Mouse (Mus musculus): ENCODE results near the gene 9630041A04Rik. TPM values are rescaled to one million over a fixed set of nuclear protein-coding genes. Genes with fewer than 3 reads are reported as not detected.

9630041A04Rik gene
- polyA plus RNA-seq, 1 experiment from 2014 or later = not detected

- Histone ChIP-seq H3K9ac (replicated peaks; ENCODE audit: low read depth, low read length) (no peak overlapping the region), H3K9me3 (ENCODE audit: control insufficient read depth, low read depth, low read length) (no peaks in the 10 kb centered on the region), H3K27me3 (ENCODE audit: control insufficient read depth, insufficient read depth, low read length) (no peaks in the 10 kb centered on the region), H3K36me3 (ENCODE audit: control insufficient read depth, insufficient read depth, low read length) (no peaks in the 10 kb centered on the region), H3K4me3 (ENCODE audit: low read depth, low read length) (no peak overlapping the region), H3K4me2 (replicated peaks; ENCODE audit: low read depth, low read length) (no peak overlapping the region), H3K27ac (ENCODE audit: low read length) (no peak overlapping the region), H3K4me1 (ENCODE audit: control insufficient read depth, insufficient read depth, low read length) (no peaks in the 10 kb centered on the region)
- ATAC-seq (ENCODE audit: insufficient number of reproducible peaks, insufficient read depth, low FRiP score, low read depth) = no peak
- WGBS = 31% methylated on average over 3 of the region's 3 CpGs
Measured at GRCm38 (mm10) chr9:101950101-101950500, 88.5 kb downstream of the 9630041A04Rik start.

- no peak overlapping the region for H3K9ac ChIP-seq (replicated peaks; ENCODE audit: low read depth, low read length)
- H3K9me3 ChIP-seq (ENCODE audit: control insufficient read depth, low read depth, low read length) = no peaks in the 10 kb centered on the region
- no peak overlapping the region for H3K4me2 ChIP-seq (replicated peaks; ENCODE audit: low read depth, low read length)
- H3K27me3 ChIP-seq (ENCODE audit: control insufficient read depth, insufficient read depth, low read length) = no peaks in the 10 kb centered on the region
- no peaks in the 10 kb centered on the region for H3K4me1 ChIP-seq (ENCODE audit: control insufficient read depth, insufficient read depth, low read length)
- no peak overlapping the region for H3K4me3 ChIP-seq (ENCODE audit: low read depth, low read length)
- no peaks in the 10 kb centered on the region for H3K36me3 ChIP-seq (ENCODE audit: control insufficient read depth, insufficient read depth, low read length)
- no peak overlapping the region for H3K27ac ChIP-seq (ENCODE audit: low read length)
- ATAC-seq (ENCODE audit: insufficient number of reproducible peaks, insufficient read depth, low FRiP score, low read depth) = no peak
- WGBS = 83% methylated on average over 4 of the region's 4 CpGs
Measured at GRCm38 (mm10) chr9:101954529-101954928, 92.9 kb downstream of the 9630041A04Rik start.

GRCm38 (mm10) chr9:101956228-101956627 lies 94.6 kb downstream of the 9630041A04Rik start:
- H3K9ac ChIP-seq (replicated peaks; ENCODE audit: low read depth, low read length) = no peak overlapping the region
- no peaks in the 10 kb centered on the region for H3K36me3 ChIP-seq (ENCODE audit: control insufficient read depth, insufficient read depth, low read length)
- no peaks in the 10 kb centered on the region for H3K27me3 ChIP-seq (ENCODE audit: control insufficient read depth, insufficient read depth, low read length)
- WGBS = 35% methylated on average over 4 of the region's 4 CpGs
- H3K4me3 ChIP-seq (ENCODE audit: low read depth, low read length) = no peak overlapping the region
- no peak overlapping the region for H3K4me2 ChIP-seq (replicated peaks; ENCODE audit: low read depth, low read length)
- no peaks in the 10 kb centered on the region for H3K4me1 ChIP-seq (ENCODE audit: control insufficient read depth, insufficient read depth, low read length)
- H3K9me3 ChIP-seq (ENCODE audit: control insufficient read depth, low read depth, low read length) = no peaks in the 10 kb centered on the region
- no peak for ATAC-seq (ENCODE audit: insufficient number of reproducible peaks, insufficient read depth, low FRiP score, low read depth)
- H3K27ac ChIP-seq (ENCODE audit: low read length) = no peak overlapping the region

GRCm38 (mm10) chr9:101971806-101972205 lies 110.2 kb downstream of the 9630041A04Rik start:
- Histone ChIP-seq H3K4me3 (ENCODE audit: low read depth, low read length) (no peak overlapping the region), H3K4me2 (replicated peaks; ENCODE audit: low read depth, low read length) (no peak overlapping the region), H3K4me1 (ENCODE audit: control insufficient read depth, insufficient read depth, low read length) (no peaks in the 10 kb centered on the region), H3K27me3 (ENCODE audit: control insufficient read depth, insufficient read depth, low read length) (no peaks in the 10 kb centered on the region), H3K9me3 (ENCODE audit: control insufficient read depth, low read depth, low read length) (no peaks in the 10 kb centered on the region), H3K27ac (ENCODE audit: low read length) (no peak overlapping the region), H3K36me3 (ENCODE audit: control insufficient read depth, insufficient read depth, low read length) (no peaks in the 10 kb centered on the region), H3K9ac (replicated peaks; ENCODE audit: low read depth, low read length) (no peak overlapping the region)
- ATAC-seq (ENCODE audit: insufficient number of reproducible peaks, insufficient read depth, low FRiP score, low read depth) = no peak
- 25% methylated on average over 6 of the region's 6 CpGs for WGBS

- no peak for ATAC-seq (ENCODE audit: insufficient number of reproducible peaks, insufficient read depth, low FRiP score, low read depth)
- no peaks in the 10 kb centered on the region for H3K9me3 ChIP-seq (ENCODE audit: control insufficient read depth, low read depth, low read length)
- no peaks in the 10 kb centered on the region for H3K36me3 ChIP-seq (ENCODE audit: control insufficient read depth, insufficient read depth, low read length)
- 55% methylated on average over 8 of the region's 8 CpGs for WGBS
- H3K27ac ChIP-seq (ENCODE audit: low read length) = no peak overlapping the region
- no peaks in the 10 kb centered on the region for H3K27me3 ChIP-seq (ENCODE audit: control insufficient read depth, insufficient read depth, low read length)
- no peak overlapping the region for H3K4me2 ChIP-seq (replicated peaks; ENCODE audit: low read depth, low read length)
- H3K4me3 ChIP-seq (ENCODE audit: low read depth, low read length) = no peak overlapping the region
- H3K9ac ChIP-seq (replicated peaks; ENCODE audit: low read depth, low read length) = no peak overlapping the region
- H3K4me1 ChIP-seq (ENCODE audit: control insufficient read depth, insufficient read depth, low read length) = no peaks in the 10 kb centered on the region
Measured at GRCm38 (mm10) chr9:101972314-101972713, 110.7 kb downstream of the 9630041A04Rik start.

GRCm38 (mm10) chr9:101976884-101977465 lies 115.3 kb downstream of the 9630041A04Rik start:
- Histone ChIP-seq H3K36me3 (ENCODE audit: control insufficient read depth, insufficient read depth, low read length) (no peaks in the 10 kb centered on the region), H3K4me3 (ENCODE audit: low read depth, low read length) (no peak overlapping the region), H3K9me3 (ENCODE audit: control insufficient read depth, low read depth, low read length) (no peaks in the 10 kb centered on the region), H3K4me1 (ENCODE audit: control insufficient read depth, insufficient read depth, low read length) (no peaks in the 10 kb centered on the region), H3K9ac (replicated peaks; ENCODE audit: low read depth, low read length) (no peak overlapping the region), H3K27ac (ENCODE audit: low read length) (no peak overlapping the region), H3K4me2 (replicated peaks; ENCODE audit: low read depth, low read length) (no peak overlapping the region), H3K27me3 (ENCODE audit: control insufficient read depth, insufficient read depth, low read length) (no peaks in the 10 kb centered on the region)
- no peak for ATAC-seq (ENCODE audit: insufficient number of reproducible peaks, insufficient read depth, low FRiP score, low read depth)
- WGBS = 82% methylated on average over 4 of the region's 4 CpGs

- Histone ChIP-seq H3K4me3 (ENCODE audit: low read depth, low read length) (no peak overlapping the region), H3K4me2 (replicated peaks; ENCODE audit: low read depth, low read length) (no peak overlapping the region), H3K36me3 (ENCODE audit: control insufficient read depth, insufficient read depth, low read length) (no peaks in the 10 kb centered on the region), H3K4me1 (ENCODE audit: control insufficient read depth, insufficient read depth, low read length) (no peaks in the 10 kb centered on the region), H3K27ac (ENCODE audit: low read length) (no peak overlapping the region), H3K27me3 (ENCODE audit: control insufficient read depth, insufficient read depth, low read length) (no peaks in the 10 kb centered on the region), H3K9ac (replicated peaks; ENCODE audit: low read depth, low read length) (no peak overlapping the region), H3K9me3 (ENCODE audit: control insufficient read depth, low read depth, low read length) (no peaks in the 10 kb centered on the region)
- ATAC-seq (ENCODE audit: insufficient number of reproducible peaks, insufficient read depth, low FRiP score, low read depth) = no peak
- 90% methylated on average over 2 of the region's 2 CpGs for WGBS
Measured at GRCm38 (mm10) chr9:101981161-101981560, 119.5 kb downstream of the 9630041A04Rik start.

GRCm38 (mm10) chr9:101982378-101982777 lies 120.7 kb downstream of the 9630041A04Rik start:
- no peak for ATAC-seq (ENCODE audit: insufficient number of reproducible peaks, insufficient read depth, low FRiP score, low read depth)
- Histone ChIP-seq H3K27ac (ENCODE audit: low read length) (no peak overlapping the region), H3K4me2 (replicated peaks; ENCODE audit: low read depth, low read length) (no peak overlapping the region), H3K9ac (replicated peaks; ENCODE audit: low read depth, low read length) (no peak overlapping the region), H3K4me3 (ENCODE audit: low read depth, low read length) (no peak overlapping the region), H3K9me3 (ENCODE audit: control insufficient read depth, low read depth, low read length) (no peaks in the 10 kb centered on the region), H3K4me1 (ENCODE audit: control insufficient read depth, insufficient read depth, low read length) (no peaks in the 10 kb centered on the region), H3K27me3 (ENCODE audit: control insufficient read depth, insufficient read depth, low read length) (no peaks in the 10 kb centered on the region), H3K36me3 (ENCODE audit: control insufficient read depth, insufficient read depth, low read length) (no peaks in the 10 kb centered on the region)
- 79% methylated on average over 7 of the region's 7 CpGs for WGBS

GRCm38 (mm10) chr9:101986910-101987309 lies 125.3 kb downstream of the 9630041A04Rik start:
- Histone ChIP-seq H3K36me3 (ENCODE audit: control insufficient read depth, insufficient read depth, low read length) (no peaks in the 10 kb centered on the region), H3K27ac (ENCODE audit: low read length) (no peak overlapping the region), H3K4me2 (replicated peaks; ENCODE audit: low read depth, low read length) (no peak overlapping the region), H3K4me1 (ENCODE audit: control insufficient read depth, insufficient read depth, low read length) (no peaks in the 10 kb centered on the region), H3K27me3 (ENCODE audit: control insufficient read depth, insufficient read depth, low read length) (no peaks in the 10 kb centered on the region), H3K9me3 (ENCODE audit: control insufficient read depth, low read depth, low read length) (no peaks in the 10 kb centered on the region; the same call in 1 of the 2 replicates), H3K4me3 (ENCODE audit: low read depth, low read length) (no peak overlapping the region), H3K9ac (replicated peaks; ENCODE audit: low read depth, low read length) (no peak overlapping the region)
- no peak for ATAC-seq (ENCODE audit: insufficient number of reproducible peaks, insufficient read depth, low FRiP score, low read depth)
- WGBS = 79% methylated on average over 2 of the region's 2 CpGs

All from stomach, embryonic 14.5 days (tissue).